Mouse (Mus musculus) brown adipose tissue, adult 24 weeks (tissue): ENCODE measurements around the gene Igsf9. TPM values are rescaled to one million over a fixed set of nuclear protein-coding genes. Genes with fewer than 3 reads are reported as not detected.
A peak's percentile ranks its signal among the peaks of the same experiment; 100 is the strongest.

ENCODE experiments used
- H3K27ac ChIP-seq: fragments of 200-500 bp; replicated peaks from 2 replicates; pipeline ENCODE4 v1.5.1; 2012; ENCODE audit warnings: low read depth, mild to moderate bottlenecking, low read length
- H3K4me1 ChIP-seq: fragments of 200-500 bp; 2 replicates; pipeline ENCODE4 v1.6.1; 2012; ENCODE audit warnings: low read length, mixed read lengths; ENCODE audit not compliant: control insufficient read depth, insufficient read depth, insufficient read length
- H3K4me3 ChIP-seq: fragments of 200-500 bp; 2 replicates; pipeline ENCODE4 v1.5.1; 2012; ENCODE audit warnings: low read depth, mild to moderate bottlenecking, low read length, moderate library complexity; ENCODE audit not compliant: insufficient read depth
- polyA plus RNA-seq: library from polyadenylated mRNA; stranded (reverse); fragments of >200 nt; gene quantifications from 2 replicates; pipeline ENCODE4 v1.2.4, GENCODE M21; 2012; ENCODE audit not compliant: missing spikeins, insufficient read depth, insufficient read length

Gene Igsf9
- polyA plus RNA-seq, 1 experiment, result not detected

- Histone ChIP-seq H3K27ac (peak overlapping the region; percentile 77), H3K4me1 (peaks cover 28% of the 10 kb centered on the region; the same call in 1 of the 2 replicates), H3K4me3 (0 out of 2 replicates have a peak overlapping the region, but pooled peaks have one; percentile 17)
Observed at GRCm38 (mm10) chr1:172513525-172514212, 32.1 kb downstream of the Igsf9 start.

GRCm38 (mm10) chr1:172514213-172514529 is 32.6 kb downstream of the Igsf9 start:
- Histone ChIP-seq H3K27ac (peak overlapping the region; percentile 77), H3K4me3 (no peak overlapping the region), H3K4me1 (peaks cover 28% of the 10 kb centered on the region; the same call in 1 of the 2 replicates)

GRCm38 (mm10) chr1:172514551-172515268 is 33.1 kb downstream of the Igsf9 start:
- Histone ChIP-seq H3K27ac (peak overlapping the region; percentile 77), H3K4me3 (no peak overlapping the region), H3K4me1 (peaks cover 30% of the 10 kb centered on the region; the same call in 1 of the 2 replicates)

GRCm38 (mm10) chr1:172515396-172515795 is 33.8 kb downstream of the Igsf9 start:
- Histone ChIP-seq H3K27ac (peak overlapping the region; percentile 58), H3K4me3 (no peak overlapping the region), H3K4me1 (peaks cover 36% of the 10 kb centered on the region; the same call in 1 of the 2 replicates)

GRCm38 (mm10) chr1:172518013-172518412 is 36.4 kb downstream of the Igsf9 start:
- Histone ChIP-seq H3K4me1 (peaks cover 35% of the 10 kb centered on the region; the same call in 1 of the 2 replicates), H3K4me3 (no peak overlapping the region), H3K27ac (no peak overlapping the region)

- peaks cover 29% of the 10 kb centered on the region for H3K4me1 ChIP-seq
- H3K27ac ChIP-seq, result peak overlapping the region; percentile 96
- no peak overlapping the region for H3K4me3 ChIP-seq
Observed at GRCm38 (mm10) chr1:172519644-172520043, 38.1 kb downstream of the Igsf9 start.

GRCm38 (mm10) chr1:172520576-172521440 is 39.2 kb downstream of the Igsf9 start, which contains the start of gene Cfap45:
Gene Cfap45 (plus strand): TSS chr1:172520801.
- H3K4me3 ChIP-seq, result peak within 1 kb of the TSS; percentile 58
- peak within 1 kb of the TSS; percentile 96 for H3K27ac ChIP-seq
- peaks cover 24% of the 10 kb centered on the region for H3K4me1 ChIP-seq

GRCm38 (mm10) chr1:172522524-172522923 is 40.9 kb downstream of the Igsf9 start:
- Histone ChIP-seq H3K27ac (peak overlapping the region; percentile 69), H3K4me3 (no peak overlapping the region), H3K4me1 (peaks cover 28% of the 10 kb centered on the region)

GRCm38 (mm10) chr1:172523699-172524101 is 42.1 kb downstream of the Igsf9 start:
- Histone ChIP-seq H3K4me1 (peaks cover 28% of the 10 kb centered on the region), H3K27ac (peak overlapping the region; percentile 19), H3K4me3 (no peak overlapping the region)

GRCm38 (mm10) chr1:172525027-172525764 is 43.6 kb downstream of the Igsf9 start:
- H3K4me3 ChIP-seq, result peak overlapping the region; percentile 6; the same call in 1 of the 2 replicates
- peaks cover 21% of the 10 kb centered on the region for H3K4me1 ChIP-seq
- H3K27ac ChIP-seq, result peak overlapping the region; percentile 95

- Histone ChIP-seq H3K4me1 (peaks cover 21% of the 10 kb centered on the region), H3K27ac (peak overlapping the region; percentile 95), H3K4me3 (peak overlapping the region; percentile 59)
Observed at GRCm38 (mm10) chr1:172525971-172526370, 44.4 kb downstream of the Igsf9 start.

GRCm38 (mm10) chr1:172526380-172527081 is 44.9 kb downstream of the Igsf9 start:
- Histone ChIP-seq H3K27ac (peak overlapping the region; percentile 95), H3K4me1 (peaks cover 21% of the 10 kb centered on the region), H3K4me3 (peak overlapping the region; percentile 59)

GRCm38 (mm10) chr1:172527431-172527830 is 45.8 kb downstream of the Igsf9 start:
- H3K27ac ChIP-seq, result peak overlapping the region; percentile 95; the same call in 1 of the 2 replicates

GRCm38 (mm10) chr1:172528701-172529100 is 47.1 kb downstream of the Igsf9 start:
- H3K4me1 ChIP-seq, result peaks cover 11% of the 10 kb centered on the region
- no peak overlapping the region for H3K4me3 ChIP-seq
- H3K27ac ChIP-seq, result no peak overlapping the region

More at GRCm38 (mm10) chr1:172527431-172527830, 45.8 kb downstream of the Igsf9 start:
- peaks cover 17% of the 10 kb centered on the region for H3K4me1 ChIP-seq
- H3K4me3 ChIP-seq, result no peak overlapping the region
